Mouse (Mus musculus) cerebellum, postnatal 4 days (tissue): Measurements from ENCODE around the gene BC048562.
A peak's percentile ranks its signal among the peaks of the same experiment; 100 is the strongest.

Experiments
- DNase-seq, 2 experiments: peaks; one replicate each; pipeline ENCODE4 v3.0.0; 2022; ENCODE audit warnings: low spot score in 2 of 2, mixed read lengths in 1 of 2

Gene BC048562

GRCm38 (mm10) chr9:108436182-108436581, at the start of gene BC048562:
Gene BC048562, plus strand, starts transcription at chr9:108436482.
- no peak for DNase-seq

GRCm38 (mm10) chr9:108386816-108387215, 49.5 kb upstream of the BC048562 start:
- no peak for DNase-seq

- no peak for DNase-seq
These were observed 47.7 kb upstream of the BC048562 start for GRCm38 (mm10) chr9:108388601-108389000.

- DNase-seq = no peak
These were observed 47.1 kb upstream of the BC048562 start for GRCm38 (mm10) chr9:108389220-108389619.

GRCm38 (mm10) chr9:108392676-108393075, 43.6 kb upstream of the BC048562 start, which contains the start of gene 1700102P08Rik:
Gene 1700102P08Rik, plus strand, starts transcription at chr9:108392805.
- DNase-seq = no peak

GRCm38 (mm10) chr9:108394191-108394590, 42.1 kb upstream of the BC048562 start:
- DNase-seq = no peak

- DNase-seq = no peak
These were observed 40.9 kb upstream of the BC048562 start for GRCm38 (mm10) chr9:108395427-108395826.

- peak in 1 of 2 experiments; percentile 7 for DNase-seq
These were observed 38.0 kb upstream of the BC048562 start for GRCm38 (mm10) chr9:108398324-108398723.

- peak in 1 of 2 experiments; percentile 21 for DNase-seq
These were observed 34.9 kb upstream of the BC048562 start for GRCm38 (mm10) chr9:108401186-108401960.

- no peak for DNase-seq
These were observed 33.2 kb upstream of the BC048562 start for GRCm38 (mm10) chr9:108403081-108403480.

GRCm38 (mm10) chr9:108404451-108404850, 31.8 kb upstream of the BC048562 start:
- DNase-seq = no peak

- no peak for DNase-seq
These were observed 26.7 kb upstream of the BC048562 start for GRCm38 (mm10) chr9:108409535-108409934.

GRCm38 (mm10) chr9:108411381-108411942, 24.8 kb upstream of the BC048562 start:
- no peak for DNase-seq

GRCm38 (mm10) chr9:108412221-108412620, 24.1 kb upstream of the BC048562 start:
- DNase-seq = no peak

- DNase-seq = no peak
These were observed 7.9 kb upstream of the BC048562 start, which contains the start of gene Ccdc36 for GRCm38 (mm10) chr9:108428384-108428783. Gene Ccdc36, minus strand, starts transcription at chr9:108428484.

- DNase-seq = no peak
These were observed 4.7 kb upstream of the BC048562 start for GRCm38 (mm10) chr9:108431431-108432067.

- no peak for DNase-seq
These were observed 2.9 kb downstream of the BC048562 start for GRCm38 (mm10) chr9:108439176-108439575.

GRCm38 (mm10) chr9:108440485-108440884, 4.2 kb downstream of the BC048562 start:
- DNase-seq = no peak

GRCm38 (mm10) chr9:108441236-108441919, 5.1 kb downstream of the BC048562 start:
- no peak for DNase-seq

- DNase-seq = no peak
These were observed 8.8 kb downstream of the BC048562 start for GRCm38 (mm10) chr9:108445125-108445524.

GRCm38 (mm10) chr9:108449860-108450259, 13.6 kb downstream of the BC048562 start:
- DNase-seq = peak in 1 of 2 experiments; percentile 70
